Mouse (Mus musculus): ENCODE results near the gene Serpinb1a.
"Not testable (repeated sequence)": the region's sequence is repeated elsewhere in the genome, so short reads cannot be mapped to it uniquely, and the experiment has no call there.

Gene Serpinb1a

GRCm38 (mm10) chr13:32850668-32851404 is at the start of gene Serpinb1a:
Serpinb1a (minus strand) TSS chr13:32851185.
- DNase-seq (ENCODE audit: low spot score in 2 of 2), result peak; percentile 45 to 76

GRCm38 (mm10) chr13:32900639-32901038 is 49.7 kb upstream of the Serpinb1a start:
- no peak for DNase-seq (ENCODE audit: low spot score in 2 of 2)

DNA sequence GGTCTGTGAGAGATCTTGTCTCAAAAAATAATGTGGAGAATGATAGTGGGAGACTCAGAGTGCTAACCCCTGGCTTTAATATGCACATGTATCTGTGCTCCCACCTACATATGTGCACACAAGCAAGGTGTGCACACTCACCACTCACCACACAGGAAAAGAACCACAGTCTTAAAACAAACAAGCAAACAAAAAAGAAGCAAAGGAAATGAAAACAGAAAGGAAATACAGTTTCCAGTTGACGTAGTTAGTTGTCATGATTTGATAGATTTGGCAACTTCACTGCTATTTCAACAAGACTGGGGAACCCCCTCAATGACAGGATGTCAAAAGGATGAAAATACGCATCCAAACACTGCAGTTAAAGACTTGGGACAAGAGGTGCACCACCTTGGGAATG is 48.1 kb upstream of the Serpinb1a start:
- not testable (repeated sequence) for DNase-seq (ENCODE audit: low spot score in 2 of 2)

GRCm38 (mm10) chr13:32898111-32898510 is 47.1 kb upstream of the Serpinb1a start, which contains the start of gene Serpinb1c:
Serpinb1c (minus strand) TSS chr13:32898211.
- DNase-seq (ENCODE audit: low spot score in 2 of 2), result peak in 1 of 2 experiments; percentile 10

DNA sequence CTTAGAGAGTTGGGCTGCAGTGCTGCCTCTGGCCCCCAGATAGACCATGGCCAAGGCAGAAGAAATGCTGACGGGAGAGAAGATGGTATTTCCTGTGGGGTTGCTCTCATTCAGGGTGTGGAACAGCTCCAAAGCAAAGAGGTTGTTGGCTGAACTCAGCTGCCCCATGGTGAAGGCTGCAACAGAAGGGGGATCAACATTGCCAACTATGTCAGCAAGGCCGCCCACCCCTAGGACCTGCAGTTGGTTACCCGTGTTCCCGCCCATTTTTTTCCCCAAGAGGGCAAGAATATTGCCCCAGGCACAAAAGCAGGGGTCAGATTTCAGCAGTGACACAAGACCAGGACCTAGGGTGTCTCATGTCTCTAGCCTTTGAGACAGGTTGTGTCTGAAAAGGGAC is 45.9 kb upstream of the Serpinb1a start:
- no peak for DNase-seq (ENCODE audit: low spot score in 2 of 2)

DNA sequence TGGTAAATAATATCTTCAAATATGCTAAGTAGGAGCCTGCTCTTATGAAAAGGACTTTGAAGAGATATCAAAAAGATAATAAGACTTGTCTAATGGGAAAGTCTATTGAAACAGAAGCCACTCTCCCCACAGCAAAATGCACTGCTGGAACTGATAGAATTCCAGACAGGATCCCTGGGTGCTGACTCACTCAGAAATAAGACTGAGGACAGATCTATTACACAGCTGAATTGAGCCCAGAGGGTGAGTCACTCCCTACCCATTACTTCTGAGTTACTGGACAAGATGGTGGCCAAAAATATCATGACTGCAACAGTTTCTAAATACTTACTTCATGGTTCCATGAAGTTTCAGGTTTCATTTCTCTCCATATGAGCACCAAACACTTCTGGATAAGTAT is 33.8 kb upstream of the Serpinb1a start:
- DNase-seq (ENCODE audit: low spot score in 2 of 2), result no peak

- no peak for DNase-seq (ENCODE audit: low spot score in 2 of 2)
Observed at GRCm38 (mm10) chr13:32873862-32874261, 22.9 kb upstream of the Serpinb1a start.

GRCm38 (mm10) chr13:32868843-32869242 is 17.9 kb upstream of the Serpinb1a start:
- no peak for DNase-seq (ENCODE audit: low spot score in 2 of 2)

DNA sequence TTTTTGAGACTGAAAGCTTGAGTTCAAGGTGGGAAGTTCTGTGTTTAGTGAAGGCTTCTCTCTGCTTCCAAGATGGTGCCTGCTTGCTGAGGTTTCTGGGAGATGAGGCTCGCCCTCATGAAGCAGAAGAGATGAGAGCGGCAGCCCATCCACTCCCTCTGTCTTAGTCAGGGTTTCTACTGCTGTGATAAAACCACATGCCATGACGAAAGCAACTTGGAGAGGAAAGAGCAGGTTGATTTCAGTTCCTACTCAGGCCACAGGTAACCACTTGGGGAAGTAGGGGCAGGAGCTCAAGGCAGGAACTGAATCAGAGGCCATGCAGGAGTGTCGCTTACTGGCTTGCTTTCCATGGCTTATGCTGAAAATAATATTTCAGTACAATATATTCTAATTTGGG is 17.2 kb upstream of the Serpinb1a start:
- DNase-seq (ENCODE audit: low spot score in 2 of 2), result not testable (repeated sequence)

DNA sequence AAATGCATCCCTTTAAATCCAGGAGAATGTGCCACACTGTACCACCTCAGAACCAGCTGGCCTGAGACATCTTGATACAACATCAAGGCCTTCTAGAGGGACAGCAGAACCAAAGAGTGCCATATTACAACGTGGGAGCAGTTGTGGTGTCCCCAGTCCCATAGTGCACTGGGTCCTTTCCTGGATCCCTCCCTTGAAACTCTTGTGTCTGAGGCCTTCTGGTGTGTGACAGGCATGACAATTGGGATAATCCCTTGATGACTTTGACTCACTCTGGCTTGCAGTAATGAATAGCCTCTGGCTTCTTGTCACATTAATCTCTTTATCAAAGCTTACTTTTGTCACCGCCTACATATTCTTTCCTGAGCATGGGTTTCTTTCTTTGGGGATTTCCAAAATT is 16.0 kb upstream of the Serpinb1a start:
- DNase-seq (ENCODE audit: low spot score in 2 of 2), result no peak

DNA sequence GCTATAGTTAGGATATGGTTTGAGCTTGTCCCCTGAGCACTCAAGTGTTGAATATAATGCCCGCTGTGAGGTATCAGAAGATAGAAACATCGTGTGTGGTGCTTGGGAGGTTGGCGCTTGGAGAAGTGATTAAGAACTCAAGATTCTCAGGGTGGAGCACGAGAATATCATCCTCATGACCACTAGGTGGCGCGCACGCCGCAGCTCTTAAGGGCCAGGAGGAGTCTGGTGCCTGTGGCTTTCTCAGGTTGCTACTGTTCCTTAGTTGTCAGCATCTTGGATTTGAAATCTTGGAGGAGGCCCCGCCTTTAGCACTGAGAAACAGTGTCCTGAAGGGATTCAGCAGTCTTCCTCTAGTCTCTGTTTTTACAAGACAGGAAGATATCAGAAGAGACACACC is 15.5 kb upstream of the Serpinb1a start:
- peak; percentile 55 to 69 for DNase-seq (ENCODE audit: low spot score in 2 of 2)

- DNase-seq (ENCODE audit: low spot score in 2 of 2), result no peak
Observed at GRCm38 (mm10) chr13:32865591-32865990, 14.6 kb upstream of the Serpinb1a start.

- not testable (repeated sequence) for DNase-seq (ENCODE audit: low spot score in 2 of 2)
Observed at GRCm38 (mm10) chr13:32864529-32864928, 13.5 kb upstream of the Serpinb1a start.

DNA sequence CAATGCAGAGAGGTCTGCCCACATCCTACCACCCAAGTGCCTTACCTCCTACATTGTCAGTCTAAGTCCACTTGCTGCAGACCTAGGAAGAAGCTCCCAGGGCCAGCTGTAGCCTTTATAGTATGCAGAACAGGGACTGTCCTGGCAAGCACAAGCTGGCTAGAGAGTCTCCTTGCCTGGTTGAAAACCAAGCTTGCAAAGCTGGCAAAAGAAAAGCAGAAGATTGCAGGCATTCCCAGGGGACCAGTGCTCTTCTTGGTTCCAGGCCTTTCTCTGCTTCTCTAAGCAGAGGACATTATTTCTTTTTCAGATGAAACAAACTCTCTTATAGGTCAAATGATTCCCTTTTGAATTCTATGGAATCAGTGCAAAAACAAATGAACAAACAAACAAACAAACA is 12.5 kb upstream of the Serpinb1a start:
- DNase-seq (ENCODE audit: low spot score in 2 of 2), result no peak

- DNase-seq (ENCODE audit: low spot score in 2 of 2), result no peak
Observed at GRCm38 (mm10) chr13:32860821-32861220, 9.8 kb upstream of the Serpinb1a start.

- no peak for DNase-seq (ENCODE audit: low spot score in 2 of 2)
Observed at GRCm38 (mm10) chr13:32853073-32853472, 2.1 kb upstream of the Serpinb1a start.

GRCm38 (mm10) chr13:32852539-32852938 is 1.6 kb upstream of the Serpinb1a start:
- DNase-seq (ENCODE audit: low spot score in 2 of 2), result no peak

DNA sequence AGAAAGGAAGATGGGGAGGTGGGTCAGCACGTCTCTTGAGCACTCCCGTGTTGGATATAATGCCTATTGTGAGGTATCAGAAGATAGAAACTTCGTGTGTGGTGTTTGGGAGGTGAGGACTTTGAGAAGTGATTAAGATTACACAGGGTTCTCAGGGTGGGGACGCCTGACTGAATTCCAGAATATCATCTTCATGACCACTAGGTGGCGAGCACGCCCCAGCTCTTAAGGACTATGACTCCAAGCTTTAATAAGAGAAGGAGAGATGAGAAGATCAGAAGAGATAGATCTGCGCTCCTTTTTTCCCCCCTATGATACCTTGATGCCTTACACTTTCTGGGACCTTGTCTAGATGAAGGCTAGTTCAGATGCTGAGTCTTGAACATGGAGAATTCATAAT is 982 bp upstream of the Serpinb1a start:
- DNase-seq (ENCODE audit: low spot score in 2 of 2), result no peak

- DNase-seq (ENCODE audit: low spot score in 2 of 2), result no peak
Observed at GRCm38 (mm10) chr13:32850156-32850555, 829 bp downstream of the Serpinb1a start.

DNA sequence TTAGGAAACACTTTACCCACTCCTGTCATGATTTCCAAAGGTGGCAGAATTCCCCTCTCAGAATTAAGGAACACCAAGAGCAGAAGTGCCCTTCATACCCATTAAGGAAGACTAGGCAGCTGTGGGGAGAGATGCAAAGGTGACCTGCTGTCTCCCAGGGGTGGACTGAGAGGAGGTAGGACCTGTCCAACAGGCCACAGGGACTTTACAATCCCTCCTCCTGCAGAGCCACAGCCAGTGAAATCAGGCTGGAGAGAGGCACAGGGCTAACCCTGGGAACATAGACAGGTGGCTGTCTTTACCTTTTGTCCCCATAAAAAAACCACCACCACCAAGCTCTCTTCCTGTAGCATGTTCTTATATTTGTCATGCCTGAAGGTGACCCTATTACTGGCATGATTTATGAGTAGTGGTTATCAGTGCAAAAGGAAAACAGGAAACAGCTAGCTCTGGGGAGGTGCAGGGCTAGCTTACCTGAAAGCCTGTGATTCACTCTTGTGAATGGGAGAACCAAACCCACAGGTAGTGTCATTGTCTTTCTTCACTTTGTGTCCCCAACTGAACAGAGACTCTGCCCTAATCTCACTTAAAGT is 1.4 kb downstream of the Serpinb1a start:
- DNase-seq (ENCODE audit: low spot score in 2 of 2), result no peak

GRCm38 (mm10) chr13:32849092-32849491 is 1.9 kb downstream of the Serpinb1a start:
- no peak for DNase-seq (ENCODE audit: low spot score in 2 of 2)

- no peak for DNase-seq (ENCODE audit: low spot score in 2 of 2)
Observed at GRCm38 (mm10) chr13:32846221-32846620, 4.8 kb downstream of the Serpinb1a start.

- DNase-seq (ENCODE audit: low spot score in 2 of 2), result no peak
Observed at GRCm38 (mm10) chr13:32841349-32841748, 9.6 kb downstream of the Serpinb1a start.

All from urinary bladder, postnatal 36 days (tissue).